Mouse (Mus musculus): ENCODE results near the gene Arl16. TPM values are rescaled to one million over a fixed set of nuclear protein-coding genes. Genes with fewer than 3 reads are reported as not detected.

Gene Arl16
- total RNA-seq (2023): 12.6 TPM

GRCm38 (mm10) chr11:120467051-120467735 lies at the start of gene Arl16:
TSS of gene Arl16 (minus strand) at chr11:120467607.

GRCm38 (mm10) chr11:120491317-120492023 lies 24.1 kb upstream of the Arl16 start, which contains the start of gene Slc25a10:
TSS of gene Slc25a10 (plus strand) at chr11:120491840.

GRCm38 (mm10) chr11:120484265-120484981 lies 17.0 kb upstream of the Arl16 start, which contains the start of gene Mrpl12:
TSS of gene Mrpl12 (plus strand) at chr11:120484613.

GRCm38 (mm10) chr11:120457772-120458751 lies 9.3 kb downstream of the Arl16 start, which contains the start of the genes Oxld1 and Ccdc137:
TSS of gene Oxld1 (minus strand) at chr11:120458068.
TSS of gene Ccdc137 (plus strand) at chr11:120458115.

GRCm38 (mm10) chr11:120453306-120453705 lies 14.1 kb downstream of the Arl16 start, which contains the start of gene Pde6g:
TSS of gene Pde6g (minus strand) at chr11:120453500.

GRCm38 (mm10) chr11:120442344-120442743 lies 25.1 kb downstream of the Arl16 start, which contains the start of gene Tspan10:
TSS of gene Tspan10 (plus strand) at chr11:120442644.

GRCm38 (mm10) chr11:120437152-120437856 lies 30.1 kb downstream of the Arl16 start, which contains the start of gene Nploc4:
TSS of gene Nploc4 (minus strand) at chr11:120437708.

Other genes starting within 250 kb of the Arl16 start
- 0.32 TPM for gene Bahcc1, start 234.7 kb downstream of the Arl16 start, total RNA-seq (2023)
- 1,148 TPM for gene Actg1, start 119.1 kb downstream of the Arl16 start, total RNA-seq (2023)
- 1.1 TPM for gene Fscn2, start 106.1 kb downstream of the Arl16 start, total RNA-seq (2023)
- gene Faap100, start 88.8 kb downstream of the Arl16 start, total RNA-seq (2023): 25.7 TPM
- gene Nploc4, start 29.9 kb downstream of the Arl16 start, total RNA-seq (2023): 58.8 TPM
- gene Tspan10, start 25.0 kb downstream of the Arl16 start, total RNA-seq (2023): 57.3 TPM
- 0.67 TPM for gene Pde6g, start 14.1 kb downstream of the Arl16 start, total RNA-seq (2023)
- gene Oxld1, start 9.5 kb downstream of the Arl16 start, total RNA-seq (2023): 3.7 TPM
- 35.0 TPM for gene Ccdc137, start 9.5 kb downstream of the Arl16 start, total RNA-seq (2023)
- 32.6 TPM for gene Mrpl12, start 17.0 kb upstream of the Arl16 start, total RNA-seq (2023)
- 9.1 TPM for gene Slc25a10, start 24.2 kb upstream of the Arl16 start, total RNA-seq (2023)
- gene Gcgr, start 63.1 kb upstream of the Arl16 start, total RNA-seq (2023): not detected
- gene Mcrip1, start 82.1 kb upstream of the Arl16 start, total RNA-seq (2023): 37.9 TPM
- not detected for gene Ppp1r27, start 83.5 kb upstream of the Arl16 start, total RNA-seq (2023)
- 114 TPM for gene P4hb, start 105.6 kb upstream of the Arl16 start, total RNA-seq (2023)
- 372 TPM for gene Arhgdia, start 114.0 kb upstream of the Arl16 start, total RNA-seq (2023)
- 104 TPM for gene Alyref, start 130.8 kb upstream of the Arl16 start, total RNA-seq (2023)
- 57.5 TPM for gene Anapc11, start 130.8 kb upstream of the Arl16 start, total RNA-seq (2023)
- 6.0 TPM for gene Npb, start 140.9 kb upstream of the Arl16 start, total RNA-seq (2023)
- 152 TPM for gene Pcyt2, start 150.3 kb upstream of the Arl16 start, total RNA-seq (2023)
- 96.6 TPM for gene Sirt7, start 157.6 kb upstream of the Arl16 start, total RNA-seq (2023)
- gene Mafg, start 166.0 kb upstream of the Arl16 start, total RNA-seq (2023): 53.1 TPM
- gene Pycr1, start 176.2 kb upstream of the Arl16 start, total RNA-seq (2023): 2.8 TPM
- not detected for gene Myadml2, start 180.6 kb upstream of the Arl16 start, total RNA-seq (2023)
- gene Notum, start 193.6 kb upstream of the Arl16 start, total RNA-seq (2023): not detected
- gene Aspscr1, start 205.4 kb upstream of the Arl16 start, total RNA-seq (2023): 106 TPM
- 18.0 TPM for gene Cenpx, start 246.1 kb upstream of the Arl16 start, total RNA-seq (2023)
- 31.1 TPM for gene Lrrc45, start 246.3 kb upstream of the Arl16 start, total RNA-seq (2023)